Mouse (Mus musculus): ENCODE results near the gene Nfib. TPM values are rescaled to one million over a fixed set of nuclear protein-coding genes. Genes with fewer than 3 reads are reported as not detected.

The Nfib gene
- polyA plus RNA-seq, 1 experiment from 2014 or later: 72.0 TPM

DNA sequence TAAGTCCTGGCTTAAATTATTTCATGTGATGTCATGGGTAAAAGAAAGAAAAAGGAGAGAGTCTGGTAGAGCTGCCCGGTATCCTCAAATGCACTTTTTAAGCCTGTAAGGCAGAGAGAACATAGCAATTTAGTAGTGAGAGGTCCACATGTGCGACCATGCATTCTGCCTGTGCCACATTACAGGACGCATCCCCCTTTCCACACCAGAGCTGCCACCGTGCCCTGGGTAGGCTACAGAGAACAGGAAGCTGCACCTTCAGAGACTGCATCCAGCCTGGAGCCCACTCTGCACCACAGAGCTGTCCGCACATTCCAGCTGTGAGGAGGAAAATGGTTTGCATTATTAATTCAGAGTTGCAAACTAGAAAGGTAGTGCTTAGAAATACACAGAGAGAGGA lies 331.0 kb downstream of the Nfib start:
- Histone ChIP-seq H3K4me3 (replicated peaks; ENCODE audit: low read depth, low read length) (no peak overlapping the region), H3K4me1 (ENCODE audit: control insufficient read depth, insufficient read depth, low read length) (no peaks in the 10 kb centered on the region), H3K36me3 (ENCODE audit: control insufficient read depth, insufficient read depth, low read length) (no peaks in the 10 kb centered on the region), H3K9ac (replicated peaks; ENCODE audit: low read length) (no peak overlapping the region), H3K27me3 (ENCODE audit: control insufficient read depth, insufficient read depth, low read length) (no peaks in the 10 kb centered on the region), H3K4me2 (ENCODE audit: low read length) (no peak overlapping the region), H3K9me3 (ENCODE audit: control insufficient read depth, low read length) (no peaks in the 10 kb centered on the region), H3K27ac (replicated peaks; ENCODE audit: low read depth, low read length) (no peak overlapping the region)
- no peak for ATAC-seq (ENCODE audit: low FRiP score, low TSS enrichment)
- no peak for DNase-seq
- WGBS: 67% methylated on average over 5 of the region's 5 CpGs

DNA sequence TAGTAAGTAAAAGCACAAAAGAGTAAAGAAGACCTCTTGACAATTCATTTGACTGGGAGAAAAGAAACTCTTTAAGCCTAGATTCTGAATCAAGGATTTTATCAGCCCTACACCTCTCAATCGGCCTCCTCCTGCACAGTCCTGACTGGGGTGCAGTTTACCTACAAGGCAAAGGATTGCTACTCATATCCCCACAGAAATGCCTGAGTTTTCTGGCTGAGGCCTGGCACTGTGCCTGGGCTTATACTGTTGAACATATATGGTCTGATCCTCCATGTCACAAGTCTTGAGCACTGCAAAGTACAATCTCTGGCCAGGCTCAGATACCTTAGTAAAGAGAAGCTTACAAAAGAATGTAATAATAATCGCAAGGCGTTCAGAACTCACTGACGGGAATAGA lies 333.3 kb downstream of the Nfib start:
- H3K4me3 ChIP-seq (replicated peaks; ENCODE audit: low read depth, low read length): no peak overlapping the region
- ATAC-seq (ENCODE audit: low FRiP score, low TSS enrichment) (no peak), DNase-seq (no peak)
- H3K4me2 ChIP-seq (ENCODE audit: low read length): no peak overlapping the region
- WGBS: 88% methylated on average over 4 of the region's 4 CpGs
- H3K36me3 ChIP-seq (ENCODE audit: control insufficient read depth, insufficient read depth, low read length): no peaks in the 10 kb centered on the region
- no peaks in the 10 kb centered on the region for H3K4me1 ChIP-seq (ENCODE audit: control insufficient read depth, insufficient read depth, low read length)
- H3K27me3 ChIP-seq (ENCODE audit: control insufficient read depth, insufficient read depth, low read length): no peaks in the 10 kb centered on the region
- no peaks in the 10 kb centered on the region for H3K9me3 ChIP-seq (ENCODE audit: control insufficient read depth, low read length)
- H3K27ac ChIP-seq (replicated peaks; ENCODE audit: low read depth, low read length): no peak overlapping the region
- H3K9ac ChIP-seq (replicated peaks; ENCODE audit: low read length): no peak overlapping the region

GRCm38 (mm10) chr4:82371471-82371870 lies 334.1 kb downstream of the Nfib start:
- H3K36me3 ChIP-seq (ENCODE audit: control insufficient read depth, insufficient read depth, low read length): no peaks in the 10 kb centered on the region
- H3K27ac ChIP-seq (replicated peaks; ENCODE audit: low read depth, low read length): no peak overlapping the region
- H3K9ac ChIP-seq (replicated peaks; ENCODE audit: low read length): no peak overlapping the region
- no peaks in the 10 kb centered on the region for H3K27me3 ChIP-seq (ENCODE audit: control insufficient read depth, insufficient read depth, low read length)
- ATAC-seq (ENCODE audit: low FRiP score, low TSS enrichment): no peak
- no peak for DNase-seq
- WGBS: 94% methylated on average over 4 of the region's 4 CpGs
- H3K4me2 ChIP-seq (ENCODE audit: low read length): no peak overlapping the region
- no peak overlapping the region for H3K4me3 ChIP-seq (replicated peaks; ENCODE audit: low read depth, low read length)
- no peaks in the 10 kb centered on the region for H3K9me3 ChIP-seq (ENCODE audit: control insufficient read depth, low read length)
- H3K4me1 ChIP-seq (ENCODE audit: control insufficient read depth, insufficient read depth, low read length): no peaks in the 10 kb centered on the region

DNA sequence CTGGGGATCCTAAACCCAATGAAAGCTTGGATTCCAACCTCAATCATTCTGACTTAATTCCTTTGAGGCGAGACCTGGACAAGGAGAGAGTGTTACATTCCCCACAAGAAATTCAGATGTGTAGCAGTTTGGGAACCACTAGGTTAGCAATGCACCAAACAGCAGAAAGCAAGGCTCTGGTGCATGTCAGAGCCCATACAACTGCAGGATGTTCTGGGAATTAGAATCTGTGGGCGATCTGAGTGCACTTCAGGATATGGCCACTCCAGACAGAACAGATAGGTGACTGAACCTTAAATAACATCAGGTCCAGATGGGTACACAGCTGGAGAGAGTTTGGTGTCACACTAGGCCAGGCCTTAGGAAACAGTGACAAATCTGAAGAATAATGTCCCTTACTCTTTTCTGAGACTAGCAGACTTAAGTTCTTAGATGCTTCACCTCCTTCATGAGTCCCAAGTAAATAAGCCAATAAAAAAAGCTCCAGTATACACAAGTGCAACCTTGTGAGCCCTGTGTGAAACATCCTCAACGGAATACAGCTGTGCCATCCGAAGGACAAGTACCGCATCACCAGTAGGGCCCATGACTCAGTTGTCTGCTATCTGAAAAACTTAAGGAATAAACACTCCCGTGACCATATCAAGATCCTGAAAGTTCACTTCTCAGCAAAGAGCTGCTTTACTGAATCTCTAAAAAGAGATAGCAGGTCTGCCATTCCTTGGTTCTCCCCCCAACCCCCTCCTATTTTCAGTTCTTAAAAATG lies 336.4 kb downstream of the Nfib start:
- DNase-seq: no peak
- no peaks in the 10 kb centered on the region for H3K27me3 ChIP-seq (ENCODE audit: control insufficient read depth, insufficient read depth, low read length)
- H3K4me2 ChIP-seq (ENCODE audit: low read length): no peak overlapping the region
- WGBS: 95% methylated on average over 6 of the region's 6 CpGs
- no peak overlapping the region for H3K4me3 ChIP-seq (replicated peaks; ENCODE audit: low read depth, low read length)
- no peaks in the 10 kb centered on the region for H3K9me3 ChIP-seq (ENCODE audit: control insufficient read depth, low read length)
- ATAC-seq (ENCODE audit: low FRiP score, low TSS enrichment): no peak
- no peak overlapping the region for H3K9ac ChIP-seq (replicated peaks; ENCODE audit: low read length)
- H3K36me3 ChIP-seq (ENCODE audit: control insufficient read depth, insufficient read depth, low read length): no peaks in the 10 kb centered on the region
- H3K27ac ChIP-seq (replicated peaks; ENCODE audit: low read depth, low read length): no peak overlapping the region
- no peaks in the 10 kb centered on the region for H3K4me1 ChIP-seq (ENCODE audit: control insufficient read depth, insufficient read depth, low read length)

GRCm38 (mm10) chr4:82368091-82368775 lies 337.3 kb downstream of the Nfib start:
- no peaks in the 10 kb centered on the region for H3K27me3 ChIP-seq (ENCODE audit: control insufficient read depth, insufficient read depth, low read length)
- no peaks in the 10 kb centered on the region for H3K4me1 ChIP-seq (ENCODE audit: control insufficient read depth, insufficient read depth, low read length)
- H3K9me3 ChIP-seq (ENCODE audit: control insufficient read depth, low read length): no peaks in the 10 kb centered on the region
- H3K9ac ChIP-seq (replicated peaks; ENCODE audit: low read length): no peak overlapping the region
- no peak overlapping the region for H3K4me3 ChIP-seq (replicated peaks; ENCODE audit: low read depth, low read length)
- no peak overlapping the region for H3K4me2 ChIP-seq (ENCODE audit: low read length)
- DNase-seq (no peak), ATAC-seq (ENCODE audit: low FRiP score, low TSS enrichment) (no peak)
- H3K27ac ChIP-seq (replicated peaks; ENCODE audit: low read depth, low read length): no peak overlapping the region
- 78% methylated on average over 9 of the region's 9 CpGs for WGBS
- no peaks in the 10 kb centered on the region for H3K36me3 ChIP-seq (ENCODE audit: control insufficient read depth, insufficient read depth, low read length)

- Histone ChIP-seq H3K9ac (replicated peaks; ENCODE audit: low read length) (no peak overlapping the region), H3K27ac (replicated peaks; ENCODE audit: low read depth, low read length) (no peak overlapping the region), H3K27me3 (ENCODE audit: control insufficient read depth, insufficient read depth, low read length) (no peaks in the 10 kb centered on the region), H3K4me1 (ENCODE audit: control insufficient read depth, insufficient read depth, low read length) (peaks cover 5% of the 10 kb centered on the region; the same call in 1 of the 2 replicates), H3K9me3 (ENCODE audit: control insufficient read depth, low read length) (no peaks in the 10 kb centered on the region), H3K36me3 (ENCODE audit: control insufficient read depth, insufficient read depth, low read length) (no peaks in the 10 kb centered on the region), H3K4me3 (replicated peaks; ENCODE audit: low read depth, low read length) (no peak overlapping the region), H3K4me2 (ENCODE audit: low read length) (no peak overlapping the region)
- WGBS: 91% methylated on average over 4 of the region's 4 CpGs
- no peak for ATAC-seq (ENCODE audit: low FRiP score, low TSS enrichment)
- DNase-seq: no peak
Observed at GRCm38 (mm10) chr4:82364696-82365385, 340.7 kb downstream of the Nfib start.

GRCm38 (mm10) chr4:82363951-82364350 lies 341.6 kb downstream of the Nfib start:
- 88% methylated on average over 6 of the region's 6 CpGs for WGBS
- H3K4me1 ChIP-seq (ENCODE audit: control insufficient read depth, insufficient read depth, low read length): peaks cover 5% of the 10 kb centered on the region; the same call in 1 of the 2 replicates
- H3K27ac ChIP-seq (replicated peaks; ENCODE audit: low read depth, low read length): no peak overlapping the region

DNA sequence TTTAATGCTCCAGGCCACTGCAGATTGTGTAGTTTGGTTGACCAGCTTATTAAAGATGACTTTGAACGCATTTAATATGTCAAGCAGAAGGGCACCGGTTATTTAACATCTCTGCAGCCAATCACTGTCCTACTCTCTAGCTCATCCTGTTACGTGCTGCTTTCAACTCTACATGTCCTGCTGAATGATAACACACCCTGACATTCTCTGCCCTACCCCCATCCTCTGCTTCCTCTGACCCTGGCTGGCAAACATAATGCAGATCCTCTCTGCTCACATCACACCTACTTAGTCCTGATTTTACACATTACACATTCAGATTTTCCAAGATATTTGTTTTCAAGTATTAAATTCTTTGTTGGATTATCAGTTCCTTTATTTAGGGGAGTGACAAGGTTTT lies 343.3 kb downstream of the Nfib start:
- peaks cover 5% of the 10 kb centered on the region; the same call in 1 of the 2 replicates for H3K4me1 ChIP-seq (ENCODE audit: control insufficient read depth, insufficient read depth, low read length)
- no peak overlapping the region for H3K27ac ChIP-seq (replicated peaks; ENCODE audit: low read depth, low read length)
- ATAC-seq (ENCODE audit: low FRiP score, low TSS enrichment): no peak
- 57% methylated on average over 3 of the region's 3 CpGs for WGBS
- no peak overlapping the region for H3K4me3 ChIP-seq (replicated peaks; ENCODE audit: low read depth, low read length)
- H3K36me3 ChIP-seq (ENCODE audit: control insufficient read depth, insufficient read depth, low read length): no peaks in the 10 kb centered on the region
- DNase-seq: no peak
- no peaks in the 10 kb centered on the region for H3K9me3 ChIP-seq (ENCODE audit: control insufficient read depth, low read length)
- no peak overlapping the region for H3K4me2 ChIP-seq (ENCODE audit: low read length)
- no peak overlapping the region for H3K9ac ChIP-seq (replicated peaks; ENCODE audit: low read length)
- H3K27me3 ChIP-seq (ENCODE audit: control insufficient read depth, insufficient read depth, low read length): no peaks in the 10 kb centered on the region

More at GRCm38 (mm10) chr4:82363951-82364350, 341.6 kb downstream of the Nfib start:
- Histone ChIP-seq H3K4me3 (replicated peaks; ENCODE audit: low read depth, low read length) (no peak overlapping the region), H3K9me3 (ENCODE audit: control insufficient read depth, low read length) (no peaks in the 10 kb centered on the region), H3K27me3 (ENCODE audit: control insufficient read depth, insufficient read depth, low read length) (no peaks in the 10 kb centered on the region), H3K4me2 (ENCODE audit: low read length) (no peak overlapping the region), H3K9ac (replicated peaks; ENCODE audit: low read length) (no peak overlapping the region), H3K36me3 (ENCODE audit: control insufficient read depth, insufficient read depth, low read length) (no peaks in the 10 kb centered on the region)
- no peak for DNase-seq
- no peak for ATAC-seq (ENCODE audit: low FRiP score, low TSS enrichment)
